Mouse (Mus musculus): ENCODE data around the gene Hgd. TPM values are rescaled to one million over a fixed set of nuclear protein-coding genes. Genes with fewer than 3 reads are reported as not detected.
A peak's percentile ranks its signal among the peaks of the same experiment; 100 is the strongest.

Hgd gene
- polyA plus RNA-seq, 1 experiment = 426 TPM

- no peak for TF ChIP-seq POLR2A (IDR thresholded peaks at IDR 0.05; ENCODE audit: low read depth, low read length)
- TF ChIP-seq CTCF (conservative IDR thresholded peaks at IDR 0.05; ENCODE audit: insufficient read depth, insufficient read length, low read depth, low read length) = no peak
- Histone ChIP-seq H3K36me3 (ENCODE audit: control insufficient read depth, insufficient read depth, low read length) (peaks cover 7% of the 10 kb centered on the region), H3K27me3 (replicated peaks; ENCODE audit: control insufficient read depth, insufficient read depth, low read length) (no peaks in the 10 kb centered on the region), H3K4me1 (ENCODE audit: control insufficient read depth, insufficient read depth, low read length) (peaks cover 44% of the 10 kb centered on the region), H3K27ac (ENCODE audit: insufficient read depth, low read depth, low read length) (peak overlapping the region; percentile 5), H3K4me3 (ENCODE audit: insufficient read depth, low read depth, low read length) (no peak overlapping the region)
- DNase-seq = peak; percentile 60
- 23% methylated on average over 5 of the region's 5 CpGs for WGBS
Measured at GRCm38 (mm10) chr16:37651467-37651866, 71.5 kb downstream of the Hgd start.

GRCm38 (mm10) chr16:37652654-37653053 lies 72.7 kb downstream of the Hgd start:
- DNase-seq = peak; percentile 69
- WGBS = 41% methylated on average over 5 of the region's 5 CpGs
- Histone ChIP-seq H3K27ac (ENCODE audit: insufficient read depth, low read depth, low read length) (peak overlapping the region; percentile 69), H3K27me3 (replicated peaks; ENCODE audit: control insufficient read depth, insufficient read depth, low read length) (no peaks in the 10 kb centered on the region), H3K4me1 (ENCODE audit: control insufficient read depth, insufficient read depth, low read length) (peaks cover 39% of the 10 kb centered on the region; the same call in 1 of the 2 replicates), H3K36me3 (ENCODE audit: control insufficient read depth, insufficient read depth, low read length) (no peaks in the 10 kb centered on the region; the same call in 1 of the 2 replicates), H3K4me3 (ENCODE audit: insufficient read depth, low read depth, low read length) (peak overlapping the region; percentile 19; the same call in 1 of the 2 replicates)
- TF ChIP-seq CTCF (conservative IDR thresholded peaks at IDR 0.05; ENCODE audit: insufficient read depth, insufficient read length, low read depth, low read length) (no peak), POLR2A (IDR thresholded peaks at IDR 0.05; ENCODE audit: low read depth, low read length) (no peak)

- H3K4me1 ChIP-seq (ENCODE audit: control insufficient read depth, insufficient read depth, low read length) = peaks cover 37% of the 10 kb centered on the region; the same call in 1 of the 2 replicates
- peak overlapping the region; percentile 58 for H3K27ac ChIP-seq (ENCODE audit: insufficient read depth, low read depth, low read length)
- DNase-seq = peak; percentile 26
- TF ChIP-seq CTCF (conservative IDR thresholded peaks at IDR 0.05; ENCODE audit: insufficient read depth, insufficient read length, low read depth, low read length) (no peak), POLR2A (IDR thresholded peaks at IDR 0.05; ENCODE audit: low read depth, low read length) (no peak)
- H3K27me3 ChIP-seq (replicated peaks; ENCODE audit: control insufficient read depth, insufficient read depth, low read length) = no peaks in the 10 kb centered on the region
- no peaks in the 10 kb centered on the region; the same call in 1 of the 2 replicates for H3K36me3 ChIP-seq (ENCODE audit: control insufficient read depth, insufficient read depth, low read length)
- peak overlapping the region; percentile 19; the same call in 1 of the 2 replicates for H3K4me3 ChIP-seq (ENCODE audit: insufficient read depth, low read depth, low read length)
- WGBS = 47% methylated on average over 1 of the region's 1 CpGs
Measured at GRCm38 (mm10) chr16:37653058-37653457, 73.1 kb downstream of the Hgd start.

- H3K27me3 ChIP-seq (replicated peaks; ENCODE audit: control insufficient read depth, insufficient read depth, low read length) = no peaks in the 10 kb centered on the region
- peak within 1 kb of the TSS; percentile 100 for H3K27ac ChIP-seq (ENCODE audit: insufficient read depth, low read depth, low read length)
- H3K4me1 ChIP-seq (ENCODE audit: control insufficient read depth, insufficient read depth, low read length) = peaks cover 30% of the 10 kb centered on the region; the same call in 1 of the 2 replicates
- peak; percentile 98 for DNase-seq
- under 1% methylated on average over 53 of the region's 58 CpGs for WGBS
- peak within 1 kb of the TSS; percentile 99 for H3K4me3 ChIP-seq (ENCODE audit: insufficient read depth, low read depth, low read length)
- no peaks in the 10 kb centered on the region for H3K36me3 ChIP-seq (ENCODE audit: control insufficient read depth, insufficient read depth, low read length)
- TF ChIP-seq CTCF (conservative IDR thresholded peaks at IDR 0.05; ENCODE audit: insufficient read depth, insufficient read length, low read depth, low read length) (no peak), POLR2A (IDR thresholded peaks at IDR 0.05; ENCODE audit: low read depth, low read length) (no peak)
Measured at GRCm38 (mm10) chr16:37653731-37654657, 74.0 kb downstream of the Hgd start, which contains the start of gene Ndufb4. Gene Ndufb4 (minus strand): TSS chr16:37654453.

- Histone ChIP-seq H3K27me3 (replicated peaks; ENCODE audit: control insufficient read depth, insufficient read depth, low read length) (no peaks in the 10 kb centered on the region), H3K4me3 (ENCODE audit: insufficient read depth, low read depth, low read length) (no peak overlapping the region), H3K27ac (ENCODE audit: insufficient read depth, low read depth, low read length) (peak overlapping the region; percentile 100), H3K4me1 (ENCODE audit: control insufficient read depth, insufficient read depth, low read length) (peaks cover 28% of the 10 kb centered on the region; the same call in 1 of the 2 replicates), H3K36me3 (ENCODE audit: control insufficient read depth, insufficient read depth, low read length) (no peaks in the 10 kb centered on the region)
- no peak for TF ChIP-seq CTCF (conservative IDR thresholded peaks at IDR 0.05; ENCODE audit: insufficient read depth, insufficient read length, low read depth, low read length)
- no peak for TF ChIP-seq POLR2A (IDR thresholded peaks at IDR 0.05; ENCODE audit: low read depth, low read length)
- DNase-seq = peak; percentile 81
- 39% methylated on average over 4 of the region's 4 CpGs for WGBS
Measured at GRCm38 (mm10) chr16:37654831-37655455, 75.0 kb downstream of the Hgd start.

- WGBS = 41% methylated on average over 4 of the region's 4 CpGs
- no peak for TF ChIP-seq CTCF (conservative IDR thresholded peaks at IDR 0.05; ENCODE audit: insufficient read depth, insufficient read length, low read depth, low read length)
- no peak for TF ChIP-seq POLR2A (IDR thresholded peaks at IDR 0.05; ENCODE audit: low read depth, low read length)
- no peak overlapping the region for H3K4me3 ChIP-seq (ENCODE audit: insufficient read depth, low read depth, low read length)
- no peak for DNase-seq
- H3K27ac ChIP-seq (ENCODE audit: insufficient read depth, low read depth, low read length) = peak overlapping the region; percentile 88; the same call in 1 of the 2 replicates
- peaks cover 21% of the 10 kb centered on the region; the same call in 1 of the 2 replicates for H3K4me1 ChIP-seq (ENCODE audit: control insufficient read depth, insufficient read depth, low read length)
- no peaks in the 10 kb centered on the region for H3K27me3 ChIP-seq (replicated peaks; ENCODE audit: control insufficient read depth, insufficient read depth, low read length)
- no peaks in the 10 kb centered on the region for H3K36me3 ChIP-seq (ENCODE audit: control insufficient read depth, insufficient read depth, low read length)
Measured at GRCm38 (mm10) chr16:37655756-37656347, 75.9 kb downstream of the Hgd start.
